Comparison of ENCODE assay signal across 8 mouse cellular contexts in the genomic region with DNA sequence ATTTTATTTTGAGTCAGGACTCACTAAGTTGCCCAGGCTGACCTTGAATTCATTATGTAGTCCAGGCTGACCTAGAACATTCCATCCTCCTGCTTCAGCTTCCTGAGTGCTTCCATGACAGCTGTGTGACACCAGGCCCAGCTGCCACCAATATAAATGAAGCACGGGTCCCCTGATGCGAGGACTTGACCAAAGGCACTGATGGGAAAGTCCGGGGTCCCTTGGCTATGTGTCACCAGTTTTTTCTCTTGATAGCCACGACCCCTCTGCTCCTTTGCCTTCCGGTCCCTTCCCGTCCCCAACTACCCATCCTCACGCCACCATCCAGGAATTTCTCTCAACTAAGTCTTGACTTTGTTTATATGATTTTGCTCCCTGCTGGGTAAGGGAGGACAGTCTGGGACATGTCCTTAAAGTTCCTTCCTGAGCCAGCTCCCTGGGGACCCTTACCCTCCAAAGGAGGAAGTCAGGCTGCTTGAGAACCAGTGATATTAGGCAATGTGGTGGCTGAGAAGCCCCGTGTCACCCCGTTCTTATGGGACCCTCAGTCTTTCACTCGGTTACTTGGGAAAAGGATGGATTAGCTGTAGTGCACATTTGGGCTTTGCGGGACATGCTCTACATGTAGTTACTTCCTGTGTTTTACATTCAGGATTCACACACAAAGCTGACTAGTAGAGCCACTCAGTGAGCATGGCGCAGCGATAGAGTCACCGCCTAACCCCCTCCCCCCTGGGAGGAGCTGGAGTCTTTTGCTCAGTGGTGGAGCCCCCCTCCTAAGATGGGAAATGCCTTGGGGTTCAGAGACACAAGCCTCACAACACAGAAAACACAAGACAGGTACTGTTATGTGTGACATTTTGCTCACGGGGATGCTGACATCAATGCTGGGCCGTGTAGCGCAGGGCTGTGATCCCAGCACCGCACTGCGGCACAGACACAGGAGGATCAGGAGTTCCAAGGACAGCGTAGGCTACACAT. TPM values are rescaled to one million over a fixed set of nuclear protein-coding genes. Genes with fewer than 3 reads are reported as not detected.
A peak's percentile ranks its signal among the peaks of the same experiment; 100 is the strongest.
DNase-seq lines count a peak whose midpoint lies in the region; ATAC-seq and TF ChIP-seq lines count a peak whose summit lies in the region.

No protein-coding gene starts in this region.

- no peaks in the 10 kb centered on the region for H3K27me3 ChIP-seq in testis, adult 2 months (ENCODE audit: control insufficient read depth, insufficient read depth, low read length)
- H3K27me3 ChIP-seq in intestine, embryonic 14.5 days (replicated peaks; ENCODE audit: control insufficient read depth, insufficient read depth, low read length): no peaks in the 10 kb centered on the region
- no peaks in the 10 kb centered on the region for H3K27me3 ChIP-seq in limb, embryonic 13.5 days
- no peaks in the 10 kb centered on the region for H3K27me3 ChIP-seq in midbrain, embryonic 16.5 days (ENCODE audit: control insufficient read depth, insufficient read depth, low read depth, low read length)

- no peaks in the 10 kb centered on the region for H3K36me3 ChIP-seq in testis, adult 2 months (ENCODE audit: control insufficient read depth, insufficient read depth, low read length)
- 0 out of 2 replicates have a peak, but pooled peaks cover 8% of the 10 kb centered on the region for H3K36me3 ChIP-seq in intestine, embryonic 14.5 days (ENCODE audit: control insufficient read depth, insufficient read depth, low read length)
- peaks cover 31% of the 10 kb centered on the region for H3K36me3 ChIP-seq in limb, embryonic 13.5 days
- no peaks in the 10 kb centered on the region; the same call in 1 of the 2 replicates for H3K36me3 ChIP-seq in midbrain, embryonic 16.5 days (ENCODE audit: control insufficient read depth, insufficient read depth, low read length)

- no peak for TF ChIP-seq CTCF in testis, adult 2 months (IDR thresholded peaks at IDR 0.05; ENCODE audit: control insufficient read depth, insufficient read depth, insufficient replicate concordance, low read depth, low read length)

- H3K9ac ChIP-seq in intestine, embryonic 14.5 days (ENCODE audit: low read length): peak overlapping the region; percentile 67
- peak overlapping the region; percentile 81 for H3K9ac ChIP-seq in limb, embryonic 13.5 days
- peak overlapping the region; percentile 76 for H3K9ac ChIP-seq in midbrain, embryonic 16.5 days (ENCODE audit: low read depth, low read length)

- H3K4me1 ChIP-seq in testis, adult 2 months (ENCODE audit: control insufficient read depth, insufficient read depth, low read length): peaks cover 25% of the 10 kb centered on the region
- H3K4me1 ChIP-seq in intestine, embryonic 14.5 days (replicated peaks; ENCODE audit: control insufficient read depth, insufficient read depth, low read length): peaks cover 9% of the 10 kb centered on the region; the same call in 1 of the 2 replicates
- peaks cover 19% of the 10 kb centered on the region for H3K4me1 ChIP-seq in limb, embryonic 13.5 days
- peaks cover 16% of the 10 kb centered on the region for H3K4me1 ChIP-seq in midbrain, embryonic 16.5 days (ENCODE audit: control insufficient read depth, insufficient read depth, low read length)

- WGBS in intestine, embryonic 14.5 days: 17% methylated on average over 20 of the region's 20 CpGs
- 17% methylated on average over 20 of the region's 20 CpGs for WGBS in limb, embryonic 13.5 days
- whole genome bisulfite sequencing in midbrain, embryonic 16.5 days: 19% methylated on average over 20 of the region's 20 CpGs

- peak; percentile 44 for ATAC-seq in intestine, embryonic 14.5 days (replicated peaks; ENCODE audit: low FRiP score, low TSS enrichment, low read depth)
- peak; percentile 15 for ATAC-seq in limb, embryonic 13.5 days (ENCODE audit: low FRiP score, low read depth)
- ATAC-seq in midbrain, embryonic 16.5 days: peak; percentile 16

- TF ChIP-seq POLR2A in testis, adult 2 months (IDR thresholded peaks at IDR 0.05; ENCODE audit: control insufficient read depth, low read depth, low read length): no peak

- H3K27ac ChIP-seq in testis, adult 2 months (ENCODE audit: control insufficient read depth, insufficient read depth, low read depth, low read length): peak overlapping the region; percentile 98
- peak overlapping the region; percentile 80 for H3K27ac ChIP-seq in intestine, embryonic 14.5 days (ENCODE audit: low read depth)
- H3K27ac ChIP-seq in limb, embryonic 13.5 days: peak overlapping the region; percentile 92
- peak overlapping the region; percentile 99 for H3K27ac ChIP-seq in midbrain, embryonic 16.5 days (ENCODE audit: low read length)

- H3K9me3 ChIP-seq in intestine, embryonic 14.5 days (ENCODE audit: control insufficient read depth, low read length): no peaks in the 10 kb centered on the region
- H3K9me3 ChIP-seq in limb, embryonic 13.5 days: no peaks in the 10 kb centered on the region
- no peaks in the 10 kb centered on the region for H3K9me3 ChIP-seq in midbrain, embryonic 16.5 days (replicated peaks; ENCODE audit: control insufficient read depth, low read length, poor library complexity, severe bottlenecking)

- no peak for DNase-seq in testis, postnatal 14 days (ENCODE audit: low spot score)
- peak; percentile 80 for DNase-seq in cerebellum, adult 9-11 months
- peak; percentile 49 to 62 for DNase-seq in frontal cortex, postnatal 10 days (ENCODE audit: low spot score in 2 of 2)
- DNase-seq in intestine, embryonic 14.5 days (ENCODE audit: low spot score): peak; percentile 79
- DNase-seq in urinary bladder, postnatal 25 days (ENCODE audit: low spot score): peak; percentile 27

- H3K4me3 ChIP-seq in testis, adult 2 months (ENCODE audit: control insufficient read depth, low read depth, low read length): peak overlapping the region; percentile 93
- H3K4me3 ChIP-seq in intestine, embryonic 14.5 days (ENCODE audit: low read depth, low read length): peak overlapping the region; percentile 78
- H3K4me3 ChIP-seq in limb, embryonic 13.5 days: peak overlapping the region; percentile 66
- peak overlapping the region; percentile 62 for H3K4me3 ChIP-seq in midbrain, embryonic 16.5 days (ENCODE audit: low read depth, low read length)

- peak overlapping the region; percentile 77 for H3K4me2 ChIP-seq in intestine, embryonic 14.5 days (ENCODE audit: low read length)
- peak overlapping the region; percentile 78 for H3K4me2 ChIP-seq in limb, embryonic 13.5 days (replicated peaks)
- H3K4me2 ChIP-seq in midbrain, embryonic 16.5 days (ENCODE audit: low read length): peak overlapping the region; percentile 70

RNA-seq across cellular contexts. Expression of a gene that starts 1.0 kb away (rescaled TPM):
- polyA plus RNA-seq in testis, adult 2 months (2012; rRNA removed): 13.6 and 14.5 TPM in 2 replicates
- 37.4 and 43.9 TPM in 2 replicates for polyA plus RNA-seq in intestine, embryonic 14.5 days (2014; fragmentation: Nextera tagmentation; extraction: Ambion mirVana)
- polyA plus RNA-seq in limb, embryonic 13.5 days (2015; fragmentation: Nextera tagmentation; extraction: Ambion mirVana): 35.2 and 35.7 TPM in 2 replicates
- polyA plus RNA-seq in midbrain, embryonic 16.5 days (2015; fragmentation: Nextera tagmentation; extraction: Ambion mirVana): 33.8 and 36.5 TPM in 2 replicates

RNA-seq across cellular contexts. Expression of a gene that starts 14.8 kb away (rescaled TPM):
- 9.5 and 16.2 TPM in 2 replicates for polyA plus RNA-seq in testis, adult 2 months (2012; rRNA removed)
- 1.2 and 1.5 TPM in 2 replicates for polyA plus RNA-seq in intestine, embryonic 14.5 days (2014; fragmentation: Nextera tagmentation; extraction: Ambion mirVana)
- 4.6 and 6.2 TPM in 2 replicates for polyA plus RNA-seq in limb, embryonic 13.5 days (2015; fragmentation: Nextera tagmentation; extraction: Ambion mirVana)
- 3.4 and 4.5 TPM in 2 replicates for polyA plus RNA-seq in midbrain, embryonic 16.5 days (2015; fragmentation: Nextera tagmentation; extraction: Ambion mirVana)

RNA-seq across cellular contexts. Expression of a gene that starts 44.5 kb away (rescaled TPM):
- 42.4 and 44.7 TPM in 2 replicates for polyA plus RNA-seq in testis, adult 2 months (2012; rRNA removed)
- 78.5 and 79.2 TPM in 2 replicates for polyA plus RNA-seq in intestine, embryonic 14.5 days (2014; fragmentation: Nextera tagmentation; extraction: Ambion mirVana)
- polyA plus RNA-seq in limb, embryonic 13.5 days (2015; fragmentation: Nextera tagmentation; extraction: Ambion mirVana): 68.9 and 69.0 TPM in 2 replicates
- 35.5 and 40.9 TPM in 2 replicates for polyA plus RNA-seq in midbrain, embryonic 16.5 days (2015; fragmentation: Nextera tagmentation; extraction: Ambion mirVana)

RNA-seq across cellular contexts. Expression of a gene that starts 50.9 kb away (rescaled TPM):
- 11.1 and 12.9 TPM in 2 replicates for polyA plus RNA-seq in testis, adult 2 months (2012; rRNA removed)
- 1.9 and 2.9 TPM in 2 replicates for polyA plus RNA-seq in intestine, embryonic 14.5 days (2014; fragmentation: Nextera tagmentation; extraction: Ambion mirVana)
- polyA plus RNA-seq in limb, embryonic 13.5 days (2015; fragmentation: Nextera tagmentation; extraction: Ambion mirVana): 5.2 and 5.5 TPM in 2 replicates
- polyA plus RNA-seq in midbrain, embryonic 16.5 days (2015; fragmentation: Nextera tagmentation; extraction: Ambion mirVana): 10.6 TPM in 2 replicates

RNA-seq across cellular contexts. Expression of a gene that starts 52.8 kb away (rescaled TPM):
- 0.20 and 0.30 TPM in 2 replicates for polyA plus RNA-seq in testis, adult 2 months (2012; rRNA removed)
- 0.14 and 0.31 TPM in 2 replicates for polyA plus RNA-seq in intestine, embryonic 14.5 days (2014; fragmentation: Nextera tagmentation; extraction: Ambion mirVana)
- polyA plus RNA-seq in limb, embryonic 13.5 days (2015; fragmentation: Nextera tagmentation; extraction: Ambion mirVana): not detected in 2 replicates
- 1.5 and 1.6 TPM in 2 replicates for polyA plus RNA-seq in midbrain, embryonic 16.5 days (2015; fragmentation: Nextera tagmentation; extraction: Ambion mirVana)
